Mouse (Mus musculus): Measurements from ENCODE around the gene Gm20696.

DNA sequence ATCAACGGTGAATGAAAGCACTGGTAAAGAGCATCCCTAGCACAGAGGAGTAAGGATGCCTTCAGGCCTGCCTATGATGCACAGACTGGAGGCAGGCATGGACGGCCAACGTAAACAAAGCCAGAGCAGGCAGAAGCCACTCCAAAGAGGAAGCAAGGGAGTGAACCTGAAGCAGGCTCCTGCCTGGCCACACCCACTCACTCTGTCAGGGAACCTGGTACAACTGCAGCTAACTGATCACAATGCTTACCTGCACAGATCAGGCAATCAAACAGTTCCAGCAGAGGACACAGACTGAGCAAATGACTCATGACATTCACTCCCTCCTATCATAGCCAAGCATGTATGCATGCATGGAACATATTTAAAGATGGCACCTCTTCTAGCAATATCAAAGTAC is 381.6 kb downstream of the Gm20696 start:
- TF ChIP-seq CTCF (IDR thresholded peaks at IDR 0.05; ENCODE audit: borderline replicate concordance, extremely low read depth, insufficient read depth, insufficient read length) (no peak), POLR2A (IDR thresholded peaks at IDR 0.05; ENCODE audit: borderline replicate concordance, extremely low read depth, insufficient read depth, insufficient read length, poor library complexity, severe bottlenecking) (no peak)

All from brain, embryonic 14.5 days (tissue).